Mouse (Mus musculus): ENCODE measurements around the gene Cyfip2.

DNA sequence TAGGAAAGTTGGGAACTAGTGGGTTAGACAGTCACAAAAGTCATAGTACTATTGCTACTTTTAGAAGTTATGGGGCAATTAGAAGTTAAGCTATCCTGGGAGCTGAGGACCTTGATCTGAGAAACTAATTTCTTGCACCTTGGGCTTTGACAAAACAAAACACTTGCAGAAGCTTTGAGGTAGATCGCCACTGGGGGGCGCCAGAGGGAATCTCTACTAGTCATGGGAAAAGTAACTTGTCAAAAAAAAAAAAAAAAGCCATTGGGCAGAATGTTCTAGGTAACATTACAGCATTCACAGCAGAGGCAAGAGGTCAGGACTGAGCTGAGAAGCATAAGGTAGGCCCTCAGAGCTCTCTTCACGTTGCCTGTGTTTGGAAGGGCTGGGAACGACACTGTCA, 75.7 kb downstream of the Cyfip2 start:
- no peak for TF ChIP-seq GATA1 (IDR thresholded peaks at IDR 0.05; ENCODE audit: borderline replicate concordance, low read length)
- no peak for TF ChIP-seq FLI1 (IDR thresholded peaks at IDR 0.05; ENCODE audit: low read length)
